Mouse (Mus musculus): ENCODE results near the gene Mecom.

The Mecom gene

GRCm38 (mm10) chr3:30148378-30149079 lies 399.3 kb downstream of the Mecom start:
- DNase-seq (ENCODE audit: low spot score): no peak

- DNase-seq (ENCODE audit: low spot score): no peak
Observed at GRCm38 (mm10) chr3:30145051-30145450, 402.8 kb downstream of the Mecom start.

GRCm38 (mm10) chr3:30143961-30144411 lies 403.8 kb downstream of the Mecom start:
- no peak for DNase-seq (ENCODE audit: low spot score)

- no peak for DNase-seq (ENCODE audit: low spot score)
Observed at GRCm38 (mm10) chr3:30143440-30143839, 404.4 kb downstream of the Mecom start.

GRCm38 (mm10) chr3:30140349-30140748 lies 407.5 kb downstream of the Mecom start:
- no peak for DNase-seq (ENCODE audit: low spot score)

- no peak for DNase-seq (ENCODE audit: low spot score)
Observed at GRCm38 (mm10) chr3:30139678-30140077, 408.1 kb downstream of the Mecom start.

GRCm38 (mm10) chr3:30138588-30138987 lies 409.2 kb downstream of the Mecom start:
- no peak for DNase-seq (ENCODE audit: low spot score)

- no peak for DNase-seq (ENCODE audit: low spot score)
Observed at GRCm38 (mm10) chr3:30135857-30136256, 412.0 kb downstream of the Mecom start.

- DNase-seq (ENCODE audit: low spot score): no peak
Observed at GRCm38 (mm10) chr3:30135119-30135518, 412.7 kb downstream of the Mecom start.

GRCm38 (mm10) chr3:30132981-30133380 lies 414.8 kb downstream of the Mecom start:
- DNase-seq (ENCODE audit: low spot score): no peak

GRCm38 (mm10) chr3:30132370-30132769 lies 415.4 kb downstream of the Mecom start:
- DNase-seq (ENCODE audit: low spot score): no peak

GRCm38 (mm10) chr3:30130495-30130894 lies 417.3 kb downstream of the Mecom start:
- DNase-seq (ENCODE audit: low spot score): no peak

- no peak for DNase-seq (ENCODE audit: low spot score)
Observed at GRCm38 (mm10) chr3:30122618-30123017, 425.2 kb downstream of the Mecom start.

- no peak for DNase-seq (ENCODE audit: low spot score)
Observed at GRCm38 (mm10) chr3:30120790-30121512, 426.9 kb downstream of the Mecom start.

- no peak for DNase-seq (ENCODE audit: low spot score)
Observed at GRCm38 (mm10) chr3:30118594-30119297, 429.1 kb downstream of the Mecom start.

- DNase-seq (ENCODE audit: low spot score): no peak
Observed at GRCm38 (mm10) chr3:30113249-30113770, 434.5 kb downstream of the Mecom start.

GRCm38 (mm10) chr3:30107945-30108670 lies 439.7 kb downstream of the Mecom start:
- no peak for DNase-seq (ENCODE audit: low spot score)

- peak; percentile 9 for DNase-seq (ENCODE audit: low spot score)
Observed at GRCm38 (mm10) chr3:30106481-30106880, 441.3 kb downstream of the Mecom start.

- no peak for DNase-seq (ENCODE audit: low spot score)
Observed at GRCm38 (mm10) chr3:30105859-30106258, 441.9 kb downstream of the Mecom start.

GRCm38 (mm10) chr3:30105194-30105823 lies 442.5 kb downstream of the Mecom start:
- no peak for DNase-seq (ENCODE audit: low spot score)

GRCm38 (mm10) chr3:30104515-30105098 lies 443.2 kb downstream of the Mecom start:
- DNase-seq (ENCODE audit: low spot score): no peak

All from ovary, postnatal 36 days (tissue).